Mouse (Mus musculus) liver, embryonic 13.5 days (tissue): ENCODE measurements around the gene Lrfn2. TPM values are rescaled to one million over a fixed set of nuclear protein-coding genes. Genes with fewer than 3 reads are reported as not detected.

Experiments used
- ATAC-seq: fragments of 200-750 bp; cut with Nextera tagmentation; 2 replicates; pipeline ENCODE4 v1.8.0; 2017; ENCODE audit warnings: low read depth, mild to moderate bottlenecking, moderate number of reproducible peaks, moderate library complexity
- DNase-seq: peaks from one replicate; pipeline ENCODE4 v3.0.0; 2022
- H3K27ac ChIP-seq: fragments of 300-500 bp; sonication (generic); 2 replicates; pipeline ENCODE4 v1.5.1; 2015; ENCODE audit warnings: moderate library complexity, mild to moderate bottlenecking, inconsistent platforms
- H3K27me3 ChIP-seq: fragments of 300-500 bp; sonication (generic); 2 replicates; pipeline ENCODE4 v1.6.1; 2015; ENCODE audit warnings: mild to moderate bottlenecking, inconsistent platforms
- H3K36me3 ChIP-seq: fragments of 300-500 bp; sonication (generic); 2 replicates; pipeline ENCODE4 v1.6.1; 2015; ENCODE audit warnings: mild to moderate bottlenecking, inconsistent platforms
- H3K4me1 ChIP-seq: fragments of 300-500 bp; sonication (generic); replicated peaks from 2 replicates; pipeline ENCODE4 v1.6.1; 2015; ENCODE audit warnings: inconsistent platforms
- H3K4me2 ChIP-seq: fragments of 300-500 bp; sonication (generic); 2 replicates; pipeline ENCODE4 v1.6.1; 2015; ENCODE audit warnings: inconsistent platforms, mild to moderate bottlenecking, moderate library complexity
- H3K4me3 ChIP-seq: fragments of 300-500 bp; sonication (generic); replicated peaks from 2 replicates; pipeline ENCODE4 v1.5.1; 2015; ENCODE audit warnings: mild to moderate bottlenecking, inconsistent platforms
- H3K9ac ChIP-seq: fragments of 300-500 bp; sonication (generic); 2 replicates; pipeline ENCODE4 v1.6.1; 2015; ENCODE audit warnings: mild to moderate bottlenecking, inconsistent platforms
- H3K9me3 ChIP-seq: fragments of 300-500 bp; sonication (generic); replicated peaks from 2 replicates; pipeline ENCODE4 v1.6.1; 2016; ENCODE audit warnings: inconsistent platforms
- WGBS: fragments of 180-500 bp; shearing (Covaris S2); methylation state at CpG from one replicate; pipeline ENCODE4 v1.1.7; 2015; ENCODE audit not compliant: insufficient replicate concordance; 5-methylcytosine and 5-hydroxymethylcytosine counted together
- polyA plus RNA-seq: library from polyadenylated mRNA; unstranded; fragments of >200 nt; fragmentation: Nextera tagmentation; extraction: Ambion mirVana; gene quantifications from 2 replicates; pipeline ENCODE4 v1.2.1, GENCODE M21; 2015

Lrfn2 gene
- polyA plus RNA-seq, 1 experiment from 2014 or later = 0.02 TPM

GRCm38 (mm10) chr17:48971296-48971695 lies 39.1 kb downstream of the Lrfn2 start:
- Histone ChIP-seq H3K9ac (no peak overlapping the region), H3K27ac (no peak overlapping the region), H3K27me3 (no peaks in the 10 kb centered on the region), H3K9me3 (no peaks in the 10 kb centered on the region), H3K36me3 (no peaks in the 10 kb centered on the region), H3K4me1 (no peaks in the 10 kb centered on the region), H3K4me2 (no peak overlapping the region), H3K4me3 (no peak overlapping the region)
- DNase-seq (no peak), ATAC-seq (no peak)
- 65% methylated on average over 10 of the region's 10 CpGs for WGBS

GRCm38 (mm10) chr17:48972866-48973265 lies 40.7 kb downstream of the Lrfn2 start:
- no peak overlapping the region for H3K4me3 ChIP-seq
- no peaks in the 10 kb centered on the region for H3K4me1 ChIP-seq
- no peak overlapping the region for H3K27ac ChIP-seq
- WGBS = 55% methylated on average over 6 of the region's 6 CpGs
- no peaks in the 10 kb centered on the region for H3K36me3 ChIP-seq
- no peak overlapping the region for H3K9ac ChIP-seq
- no peak for ATAC-seq
- H3K9me3 ChIP-seq = no peaks in the 10 kb centered on the region
- H3K27me3 ChIP-seq = no peaks in the 10 kb centered on the region
- no peak overlapping the region for H3K4me2 ChIP-seq
- no peak for DNase-seq

GRCm38 (mm10) chr17:48973394-48973793 lies 41.2 kb downstream of the Lrfn2 start:
- no peaks in the 10 kb centered on the region for H3K4me1 ChIP-seq
- H3K4me3 ChIP-seq = no peak overlapping the region
- no peak overlapping the region for H3K9ac ChIP-seq
- no peak overlapping the region for H3K27ac ChIP-seq
- no peaks in the 10 kb centered on the region for H3K27me3 ChIP-seq
- no peaks in the 10 kb centered on the region for H3K36me3 ChIP-seq
- no peak for DNase-seq
- 44% methylated on average over 3 of the region's 3 CpGs for WGBS
- H3K4me2 ChIP-seq = no peak overlapping the region
- H3K9me3 ChIP-seq = no peaks in the 10 kb centered on the region
- ATAC-seq = no peak

- 82% methylated on average over 4 of the region's 4 CpGs for WGBS
- Histone ChIP-seq H3K27ac (no peak overlapping the region), H3K9me3 (no peaks in the 10 kb centered on the region), H3K9ac (no peak overlapping the region), H3K4me3 (no peak overlapping the region), H3K4me1 (no peaks in the 10 kb centered on the region), H3K27me3 (no peaks in the 10 kb centered on the region), H3K4me2 (no peak overlapping the region), H3K36me3 (no peaks in the 10 kb centered on the region)
- ATAC-seq = no peak
- no peak for DNase-seq
These were observed 42.9 kb downstream of the Lrfn2 start for GRCm38 (mm10) chr17:48975055-48975454.

GRCm38 (mm10) chr17:48976611-48977022 lies 44.4 kb downstream of the Lrfn2 start:
- WGBS = 60% methylated on average over 5 of the region's 5 CpGs
- no peaks in the 10 kb centered on the region for H3K27me3 ChIP-seq
- no peaks in the 10 kb centered on the region for H3K9me3 ChIP-seq
- no peaks in the 10 kb centered on the region for H3K36me3 ChIP-seq
- no peak overlapping the region for H3K9ac ChIP-seq
- no peaks in the 10 kb centered on the region for H3K4me1 ChIP-seq
- ATAC-seq (no peak), DNase-seq (no peak)
- H3K4me2 ChIP-seq = no peak overlapping the region
- H3K4me3 ChIP-seq = no peak overlapping the region
- no peak overlapping the region for H3K27ac ChIP-seq

- peaks cover 6% of the 10 kb centered on the region; the same call in 1 of the 2 replicates for H3K27me3 ChIP-seq
- no peak for ATAC-seq
- H3K9ac ChIP-seq = no peak overlapping the region
- H3K4me1 ChIP-seq = no peaks in the 10 kb centered on the region
- no peak overlapping the region for H3K4me2 ChIP-seq
- no peak overlapping the region for H3K27ac ChIP-seq
- H3K4me3 ChIP-seq = no peak overlapping the region
- H3K9me3 ChIP-seq = no peaks in the 10 kb centered on the region
- WGBS = 54% methylated on average over 1 of the region's 1 CpGs
- no peak for DNase-seq
- H3K36me3 ChIP-seq = no peaks in the 10 kb centered on the region
These were observed 63.2 kb downstream of the Lrfn2 start for GRCm38 (mm10) chr17:48995256-48995993.

GRCm38 (mm10) chr17:48999463-49000227 lies 67.5 kb downstream of the Lrfn2 start:
- Histone ChIP-seq H3K4me1 (no peaks in the 10 kb centered on the region), H3K9ac (no peak overlapping the region), H3K4me2 (no peak overlapping the region), H3K27ac (no peak overlapping the region), H3K9me3 (no peaks in the 10 kb centered on the region), H3K36me3 (no peaks in the 10 kb centered on the region), H3K4me3 (no peak overlapping the region), H3K27me3 (peaks cover 6% of the 10 kb centered on the region; the same call in 1 of the 2 replicates)
- WGBS = 8% methylated on average over 11 of the region's 11 CpGs
- DNase-seq = no peak
- ATAC-seq = no peak

GRCm38 (mm10) chr17:49009384-49010073 lies 77.3 kb downstream of the Lrfn2 start:
- DNase-seq = no peak
- 19% methylated on average over 7 of the region's 7 CpGs for WGBS
- H3K4me2 ChIP-seq = no peak overlapping the region
- H3K9ac ChIP-seq = no peak overlapping the region
- H3K9me3 ChIP-seq = no peaks in the 10 kb centered on the region
- ATAC-seq = no peak
- no peaks in the 10 kb centered on the region for H3K36me3 ChIP-seq
- H3K4me3 ChIP-seq = no peak overlapping the region
- H3K4me1 ChIP-seq = no peaks in the 10 kb centered on the region
- no peaks in the 10 kb centered on the region for H3K27me3 ChIP-seq
- no peak overlapping the region for H3K27ac ChIP-seq

- 44% methylated on average over 7 of the region's 7 CpGs for WGBS
These were observed 81.9 kb downstream of the Lrfn2 start for GRCm38 (mm10) chr17:49013876-49014600.

GRCm38 (mm10) chr17:49015368-49015767 lies 83.2 kb downstream of the Lrfn2 start:
- no peaks in the 10 kb centered on the region for H3K27me3 ChIP-seq
- H3K4me3 ChIP-seq = no peak overlapping the region
- H3K36me3 ChIP-seq = no peaks in the 10 kb centered on the region
- 82% methylated on average over 6 of the region's 6 CpGs for WGBS
- H3K9ac ChIP-seq = no peak overlapping the region
- no peaks in the 10 kb centered on the region for H3K4me1 ChIP-seq
- no peak for DNase-seq
- no peaks in the 10 kb centered on the region for H3K9me3 ChIP-seq
- no peak for ATAC-seq
- H3K27ac ChIP-seq = no peak overlapping the region
- no peak overlapping the region for H3K4me2 ChIP-seq

More at GRCm38 (mm10) chr17:49013876-49014600, 81.9 kb downstream of the Lrfn2 start:
- no peak for ATAC-seq
- no peak overlapping the region for H3K4me2 ChIP-seq
- no peak for DNase-seq
- no peak overlapping the region for H3K4me3 ChIP-seq
- no peaks in the 10 kb centered on the region for H3K36me3 ChIP-seq
- H3K9ac ChIP-seq = no peak overlapping the region
- H3K4me1 ChIP-seq = no peaks in the 10 kb centered on the region
- no peak overlapping the region for H3K27ac ChIP-seq
- H3K27me3 ChIP-seq = no peaks in the 10 kb centered on the region
- H3K9me3 ChIP-seq = no peaks in the 10 kb centered on the region

- no peak for DNase-seq
- Histone ChIP-seq H3K9me3 (no peaks in the 10 kb centered on the region), H3K27me3 (no peaks in the 10 kb centered on the region), H3K4me3 (no peak overlapping the region), H3K4me2 (no peak overlapping the region), H3K36me3 (no peaks in the 10 kb centered on the region), H3K27ac (no peak overlapping the region), H3K4me1 (no peaks in the 10 kb centered on the region), H3K9ac (no peak overlapping the region)
- 74% methylated on average over 6 of the region's 6 CpGs for WGBS
- no peak for ATAC-seq
These were observed 84.0 kb downstream of the Lrfn2 start for GRCm38 (mm10) chr17:49016229-49016628.
